Mouse (Mus musculus) E14TG2a.4 (cell line): ENCODE measurements around the gene Dpp6.

ENCODE experiments used
- CTCF ChIP-seq: conservative IDR thresholded peaks from 2 replicates; pipeline ENCODE4 v1.5.1; 2014; ENCODE audit warnings: low read length
- NANOG ChIP-seq: IDR thresholded peaks from 2 replicates; pipeline ENCODE4 v1.6.1; 2014; ENCODE audit warnings: borderline replicate concordance, low read length, mixed read lengths

- TF ChIP-seq NANOG = no peak
- TF ChIP-seq CTCF = no peak
Measured at GRCm38 (mm10) chr5:27518716-27519115, 701.7 kb downstream of the Dpp6 start.
